Mouse (Mus musculus) naive thymus-derived CD4-positive, alpha-beta T cell, adult 5 months (primary cell): ENCODE data around the gene Olfr1432. TPM values are rescaled to one million over a fixed set of nuclear protein-coding genes. Genes with fewer than 3 reads are reported as not detected.

Source experiments
- polyA plus RNA-seq: library from polyadenylated mRNA; unstranded; fragments of 100-300 nt; shearing (Covaris generic); gene quantifications from one replicate; pipeline ENCODE4 v1.2.1, GENCODE M21; 2017

The Olfr1432 gene
- not detected for polyA plus RNA-seq

GRCm38 (mm10) chr19:12232496-12232895 lies at the start of gene Olfr1432:
Gene Olfr1432, minus strand, starts transcription at chr19:12232596.

GRCm38 (mm10) chr19:12279554-12279953 lies 47.2 kb upstream of the Olfr1432 start, which contains the start of gene Olfr1434:
Gene Olfr1434, plus strand, starts transcription at chr19:12279854.

GRCm38 (mm10) chr19:12260732-12261131 lies 28.3 kb upstream of the Olfr1432 start, which contains the start of gene Olfr235:
Gene Olfr235, plus strand, starts transcription at chr19:12261032.

GRCm38 (mm10) chr19:12241559-12241958 lies 9.2 kb upstream of the Olfr1432 start, which contains the start of gene Olfr262:
Gene Olfr262, minus strand, starts transcription at chr19:12241659.

GRCm38 (mm10) chr19:12200334-12200733 lies 32.1 kb downstream of the Olfr1432 start, which contains the start of gene Olfr1431:
Gene Olfr1431, plus strand, starts transcription at chr19:12200634.

Other genes with a start within 250 kb of the Olfr1432 start
- gene Olfr1423, start 191.3 kb downstream of the Olfr1432 start, polyA plus RNA-seq, result not detected
- gene Olfr1424, start 169.9 kb downstream of the Olfr1432 start, polyA plus RNA-seq, result not detected
- not detected for gene Olfr1425, start 154.9 kb downstream of the Olfr1432 start, polyA plus RNA-seq
- not detected for gene Olfr1426, start 140.6 kb downstream of the Olfr1432 start, polyA plus RNA-seq
- gene Olfr1427, start 129.3 kb downstream of the Olfr1432 start, polyA plus RNA-seq, result not detected
- not detected for gene Olfr1428, start 116.7 kb downstream of the Olfr1432 start, polyA plus RNA-seq
- not detected for gene Olfr76, start 109.4 kb downstream of the Olfr1432 start, polyA plus RNA-seq
- 0.11 TPM for gene Olfr1555-ps1, start 62.5 kb downstream of the Olfr1432 start, polyA plus RNA-seq
- not detected for gene Olfr1431, start 32.0 kb downstream of the Olfr1432 start, polyA plus RNA-seq
- not detected for gene Olfr262, start 9.1 kb upstream of the Olfr1432 start, polyA plus RNA-seq
- 0.10 TPM for gene Olfr235, start 28.4 kb upstream of the Olfr1432 start, polyA plus RNA-seq
- gene Olfr1434, start 47.3 kb upstream of the Olfr1432 start, polyA plus RNA-seq, result not detected
- gene Olfr1436, start 66.5 kb upstream of the Olfr1432 start, polyA plus RNA-seq, result not detected
- gene Olfr1437, start 92.5 kb upstream of the Olfr1432 start, polyA plus RNA-seq, result not detected
- not detected for gene Olfr1438-ps1, start 103.3 kb upstream of the Olfr1432 start, polyA plus RNA-seq
- not detected for gene Olfr1440, start 154.7 kb upstream of the Olfr1432 start, polyA plus RNA-seq
- not detected for gene Olfr1441, start 184.8 kb upstream of the Olfr1432 start, polyA plus RNA-seq
- gene Pfpl, start 195.3 kb upstream of the Olfr1432 start, polyA plus RNA-seq, result not detected
- gene Mpeg1, start 228.2 kb upstream of the Olfr1432 start, polyA plus RNA-seq, result not detected